Mouse (Mus musculus): ENCODE data around the gene Ndufs4. TPM values are rescaled to one million over a fixed set of nuclear protein-coding genes. Genes with fewer than 3 reads are reported as not detected.

Gene Ndufs4
- total RNA-seq (2022) = 100 to 1,000 TPM; 142 to 204 (median 165) TPM

- no peak for DNase-seq
Measured at GRCm38 (mm10) chr13:114388211-114388965, at the start of gene Ndufs4. Gene Ndufs4, minus strand, starts transcription at chr13:114388258.

GRCm38 (mm10) chr13:114432491-114432890 lies 44.4 kb upstream of the Ndufs4 start:
- no peak for DNase-seq

- DNase-seq = no peak
Measured at GRCm38 (mm10) chr13:114425230-114425629, 37.2 kb upstream of the Ndufs4 start.

DNA sequence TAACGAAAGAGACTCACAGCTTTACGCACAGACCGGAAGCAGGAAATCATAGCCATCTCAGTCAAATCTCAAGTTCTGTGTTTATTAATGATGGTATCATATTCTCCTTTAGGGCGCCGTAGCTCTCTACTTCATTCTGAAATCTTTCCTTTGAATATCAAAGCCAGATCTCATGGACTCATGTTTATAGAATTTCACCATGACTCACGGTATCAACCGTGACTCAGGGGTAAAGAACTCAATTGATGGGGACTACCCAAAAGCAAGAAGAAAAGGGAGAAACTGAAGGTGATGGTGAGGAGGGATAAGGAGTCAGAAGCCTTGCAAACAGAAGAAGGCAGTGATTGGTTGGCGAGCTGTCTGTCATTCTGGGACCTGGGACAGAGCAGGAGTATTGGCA lies 32.2 kb upstream of the Ndufs4 start:
- DNase-seq = no peak

DNA sequence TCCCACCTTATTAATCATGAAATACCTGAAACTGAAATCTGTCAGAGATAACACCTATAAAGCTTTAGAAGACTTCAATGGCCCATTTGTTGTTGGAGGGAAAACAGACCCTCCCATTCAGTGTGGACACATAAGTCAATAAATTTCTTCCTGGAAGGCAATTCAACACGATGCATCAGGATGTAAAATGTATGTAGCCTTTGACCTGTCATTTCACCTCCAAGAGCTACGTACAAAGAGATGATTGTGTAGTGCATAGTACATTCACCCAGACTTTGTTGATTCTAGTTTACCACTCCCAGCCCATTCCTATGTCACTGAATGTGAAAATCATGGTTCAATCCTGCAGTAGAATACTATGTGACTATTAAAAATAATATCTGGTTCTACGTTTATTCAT lies 31.3 kb upstream of the Ndufs4 start:
- DNase-seq = no peak

DNA sequence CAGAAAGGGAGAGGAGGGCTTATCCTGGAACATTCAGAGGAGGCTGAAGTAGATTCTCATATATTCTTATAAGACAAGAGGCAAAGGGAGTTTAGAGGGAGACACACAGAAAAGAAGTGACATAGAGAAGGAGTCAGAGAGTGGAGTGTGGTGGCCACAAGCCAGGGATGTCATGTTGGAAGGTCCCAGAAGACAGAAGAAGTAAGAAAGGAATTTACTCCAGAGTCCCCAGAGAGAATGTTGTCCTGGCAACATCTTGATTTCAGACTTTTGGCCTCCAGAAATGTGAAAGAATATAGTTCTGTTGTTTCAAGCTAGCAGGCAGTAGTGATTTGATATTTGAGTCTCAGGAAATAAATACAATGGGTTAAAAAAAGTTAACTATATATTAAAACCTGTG lies 24.3 kb upstream of the Ndufs4 start:
- no peak for DNase-seq

DNA sequence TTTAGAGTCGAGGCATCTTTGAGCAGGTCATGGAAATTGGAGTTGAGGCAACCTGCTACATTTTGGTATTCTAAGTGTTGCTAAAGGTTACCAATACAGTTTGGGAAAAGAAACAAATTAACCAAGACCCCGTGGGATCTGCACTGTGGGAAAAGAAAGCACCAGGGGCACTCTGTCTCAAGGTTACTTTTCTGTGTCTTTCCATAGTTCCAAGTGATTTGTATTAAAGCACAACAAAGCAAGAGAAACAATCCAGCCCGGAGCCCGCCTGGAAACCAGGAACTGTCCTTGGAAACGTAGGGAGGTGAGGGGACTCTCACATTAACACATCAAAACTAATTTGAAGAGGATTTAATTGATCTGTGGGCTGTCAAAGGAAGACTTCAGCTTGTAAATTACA lies 18.8 kb upstream of the Ndufs4 start:
- DNase-seq = no peak

DNA sequence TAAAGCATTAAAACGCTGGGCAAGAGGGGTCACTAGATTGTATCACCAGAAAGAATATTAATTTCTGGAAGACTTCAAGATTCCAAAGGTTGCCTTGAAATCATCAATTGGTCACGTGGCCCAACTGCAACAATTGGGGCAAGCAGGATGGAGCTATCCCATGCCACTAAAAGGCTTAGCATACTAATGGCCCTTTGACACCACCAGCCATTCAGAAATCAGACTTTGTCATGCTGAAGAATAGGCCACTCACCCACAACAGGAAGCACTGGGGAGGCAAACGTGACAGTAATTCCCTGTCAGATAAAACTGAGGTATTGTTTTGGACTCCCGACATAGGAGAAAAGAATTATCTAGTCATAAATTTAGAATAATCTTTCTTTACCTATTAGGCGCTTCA lies 18.4 kb upstream of the Ndufs4 start:
- no peak for DNase-seq

DNA sequence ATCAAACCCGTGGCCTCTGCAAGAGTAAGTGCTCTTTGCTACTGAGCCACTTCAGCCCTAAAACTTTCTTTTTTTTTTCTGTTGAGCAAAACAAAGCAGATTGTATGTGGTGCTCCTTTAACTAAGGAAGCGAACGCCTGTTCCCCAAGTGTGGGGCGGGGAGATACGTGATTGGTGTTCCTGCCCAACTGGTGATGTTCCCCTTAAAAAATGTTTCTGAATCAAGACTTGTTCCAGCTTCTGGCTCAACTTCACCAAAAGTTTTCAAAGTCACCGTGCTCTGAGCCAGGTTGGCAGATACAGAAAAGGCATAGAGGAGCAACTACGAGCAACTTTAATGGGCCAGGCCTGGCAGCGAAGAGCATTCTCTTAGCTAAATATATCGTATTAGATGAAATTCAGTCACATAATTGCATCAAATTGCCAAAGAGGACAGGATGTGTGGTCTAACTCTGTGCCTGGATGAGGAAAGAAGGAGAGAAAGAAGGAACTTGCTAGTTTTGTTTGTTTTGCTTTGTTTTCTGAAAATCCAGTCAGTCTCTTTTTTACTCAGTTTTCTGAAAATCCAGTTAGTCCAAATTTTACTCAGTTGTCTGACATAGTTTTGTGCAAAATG lies 17.1 kb upstream of the Ndufs4 start:
- peak; percentile 11 for DNase-seq

- no peak for DNase-seq
Measured at GRCm38 (mm10) chr13:114398906-114399305, 10.8 kb upstream of the Ndufs4 start.

GRCm38 (mm10) chr13:114397281-114397680 lies 9.2 kb upstream of the Ndufs4 start:
- DNase-seq = no peak

- no peak for DNase-seq
Measured at GRCm38 (mm10) chr13:114396863-114397262, 8.8 kb upstream of the Ndufs4 start.

- DNase-seq = no peak
Measured at GRCm38 (mm10) chr13:114394784-114395183, 6.7 kb upstream of the Ndufs4 start.

GRCm38 (mm10) chr13:114392501-114392900 lies 4.4 kb upstream of the Ndufs4 start:
- no peak for DNase-seq

GRCm38 (mm10) chr13:114387521-114388171 lies 412 bp downstream of the Ndufs4 start:
- peak; percentile 82 for DNase-seq

- DNase-seq = no peak
Measured at GRCm38 (mm10) chr13:114387074-114387487, 977 bp downstream of the Ndufs4 start.

DNA sequence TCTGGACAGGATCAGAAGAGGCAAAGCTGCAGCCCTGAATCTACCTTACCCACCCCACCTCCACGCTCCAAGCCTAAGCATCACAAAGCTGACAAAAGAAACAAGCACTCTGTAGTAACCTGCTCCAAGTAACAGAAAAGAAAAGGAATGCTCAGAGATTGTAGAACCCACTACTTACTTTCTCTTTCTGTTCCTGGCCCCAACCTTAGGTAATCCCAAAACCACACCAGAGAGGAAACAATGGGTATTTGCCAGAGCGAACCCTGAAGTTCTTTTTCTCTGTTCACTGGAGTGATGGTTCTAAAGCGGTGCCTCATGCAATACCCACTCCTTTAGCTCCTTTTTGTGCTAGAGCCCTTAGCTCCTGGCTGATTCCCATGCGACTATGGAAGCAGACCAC lies 11.5 kb downstream of the Ndufs4 start:
- DNase-seq = no peak

DNA sequence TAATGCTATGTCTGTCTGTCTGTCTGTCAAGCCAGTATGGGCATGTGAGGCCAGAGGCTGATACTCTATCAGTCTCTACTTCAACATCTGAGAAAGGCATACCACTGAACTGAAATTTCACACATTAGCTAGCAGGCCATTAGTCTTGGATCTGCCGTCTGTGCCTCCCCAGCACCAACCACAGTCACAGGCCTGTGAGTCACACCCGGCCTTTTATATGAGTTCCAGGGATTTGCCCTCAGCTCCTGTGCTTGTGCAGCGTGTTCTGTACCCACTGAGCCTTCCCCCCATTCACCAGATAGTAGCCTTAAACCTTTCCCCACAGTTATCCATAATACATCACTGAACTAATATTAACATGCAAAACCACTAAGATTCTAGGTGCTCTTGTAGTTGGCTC lies 26.0 kb downstream of the Ndufs4 start:
- peak; percentile 16 for DNase-seq

- no peak for DNase-seq
Measured at GRCm38 (mm10) chr13:114351321-114351946, 36.6 kb downstream of the Ndufs4 start.

- no peak for DNase-seq
Measured at GRCm38 (mm10) chr13:114344979-114345712, 42.9 kb downstream of the Ndufs4 start.

DNA sequence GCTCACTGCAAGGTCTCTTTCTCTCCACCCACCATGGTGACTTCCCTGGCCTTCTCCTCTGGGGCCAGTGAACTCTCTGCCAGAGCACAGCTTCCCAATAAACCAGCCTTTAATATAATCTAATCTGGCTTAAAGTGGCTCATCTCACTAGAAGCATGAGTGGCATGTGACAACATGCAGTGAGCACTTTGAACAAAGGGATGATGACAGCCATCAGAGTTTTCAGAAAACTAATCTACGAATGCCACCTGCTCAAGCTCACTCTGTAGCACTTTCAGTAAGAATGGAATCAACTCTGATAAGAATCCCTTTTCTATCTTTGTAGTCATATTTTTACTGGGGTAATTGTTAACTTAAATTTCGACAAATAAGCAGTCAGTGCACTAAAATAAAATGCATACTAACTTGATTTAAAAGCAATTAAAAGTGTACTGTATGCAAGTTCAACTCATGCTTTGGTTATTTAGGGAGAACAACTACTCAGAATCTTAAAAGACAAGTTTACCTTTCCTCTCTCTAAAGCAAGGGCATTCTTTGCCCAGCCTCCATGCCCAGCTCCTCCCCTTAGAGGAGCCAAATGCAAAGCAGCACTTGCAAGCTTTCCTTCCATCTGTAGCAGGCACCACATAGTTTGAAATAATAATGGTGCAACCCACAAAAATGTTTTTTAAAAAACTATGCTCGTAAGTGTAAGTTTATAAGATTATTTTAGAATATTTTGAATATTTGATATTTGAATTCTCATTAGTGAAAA lies 43.7 kb downstream of the Ndufs4 start:
- no peak for DNase-seq

DNA sequence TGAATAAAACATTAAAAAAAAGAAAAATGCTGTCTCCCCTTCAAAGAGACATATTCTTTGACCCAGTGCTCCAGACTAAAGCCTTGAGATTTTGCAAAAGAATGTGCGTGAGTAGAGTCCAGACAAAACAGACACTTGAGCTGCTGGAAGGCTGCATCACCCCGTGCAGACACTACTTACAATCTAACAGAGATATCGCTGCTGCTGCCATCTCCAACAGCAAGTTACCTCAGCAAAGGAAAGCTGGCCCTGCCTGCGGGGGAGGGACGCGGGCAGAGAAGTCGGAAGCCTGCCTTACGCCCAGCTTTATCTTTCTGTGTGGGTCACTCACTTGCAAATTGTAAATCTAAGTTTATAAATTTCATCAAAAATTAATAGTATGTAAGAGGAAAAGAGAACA lies 45.1 kb downstream of the Ndufs4 start:
- no peak for DNase-seq

All from adrenal gland, adult 8-10 months (tissue).